Mouse (Mus musculus) left cerebral cortex, adult 2 months (tissue): ENCODE measurements around the gene Gm13272. TPM values are rescaled to one million over a fixed set of nuclear protein-coding genes. Genes with fewer than 3 reads are reported as not detected.
"Not testable (repeated sequence)": the region's sequence is repeated elsewhere in the genome, so short reads cannot be mapped to it uniquely, and the experiment has no call there.

Experiments used
- DNase-seq, 2 experiments: peaks; one replicate each; pipeline ENCODE4 v3.0.0; 2021 to 2022; ENCODE audit warnings: low spot score in 2 of 2, mixed read lengths in 1 of 2; ENCODE audit errors: extremely low spot score in 1 of 2
- H3K27ac ChIP-seq: fragments of 200-600 bp; 2 replicates; pipeline ENCODE4 v1.8.1; 2022
- H3K4me3 ChIP-seq: fragments of 200-600 bp; 2 replicates; pipeline ENCODE4 v1.8.1; 2022
- CTCF ChIP-seq: fragments of 200-600 bp; IDR thresholded peaks from 2 replicates; pipeline ENCODE4 v1.8.1; 2022; ENCODE audit warnings: antibody characterized with exemption, mild to moderate bottlenecking, moderate library complexity
- intact Hi-C: fragments of 180-260 bp; cut with DNase I; formaldehyde crosslinking; loops from one replicate; pipeline ENCODE4 v1.15.1; 2025
- total RNA-seq, 2 experiments: library from RNA; stranded (reverse); gene quantifications; 2 replicates each; pipeline ENCODE4 v1.2.3; 2021

The Gm13272 gene
- total RNA-seq, 2 experiments from 2014 or later, result not detected

GRCm38 (mm10) chr4:88760431-88760830, 19.2 kb upstream of the Gm13272 start:
- DNase-seq, result peak in 1 of 2 experiments; percentile 51
- peak overlapping the region; percentile 19; the same call in 1 of the 2 replicates for H3K4me3 ChIP-seq
- intact Hi-C loops, H3K27ac ChIP-seq: not testable (repeated sequence)
- peak; percentile 54 for TF ChIP-seq CTCF

- H3K27ac ChIP-seq, intact Hi-C loops, H3K4me3 ChIP-seq: not testable (repeated sequence)
- peak; percentile 12 for TF ChIP-seq CTCF
- peak; percentile 69 to 72 for DNase-seq
These were observed 17.9 kb upstream of the Gm13272 start for GRCm38 (mm10) chr4:88761776-88762175.

GRCm38 (mm10) chr4:88762341-88762740, 17.3 kb upstream of the Gm13272 start:
- H3K27ac ChIP-seq, H3K4me3 ChIP-seq, DNase-seq, intact Hi-C loops: not testable (repeated sequence)

- peak in 1 of 2 experiments; percentile 22 for DNase-seq
- H3K27ac ChIP-seq, H3K4me3 ChIP-seq, intact Hi-C loops: not testable (repeated sequence)
- peak; percentile 53 for TF ChIP-seq CTCF
These were observed 16.1 kb upstream of the Gm13272 start for GRCm38 (mm10) chr4:88763384-88764018.

- H3K27ac ChIP-seq, intact Hi-C loops, H3K4me3 ChIP-seq, DNase-seq: not testable (repeated sequence)
These were observed 6.1 kb upstream of the Gm13272 start, which contains the start of gene Gm13290 for GRCm38 (mm10) chr4:88773534-88773933. Gene Gm13290 (plus strand): TSS chr4:88773834.

GRCm38 (mm10) chr4:88776622-88777021, 3.0 kb upstream of the Gm13272 start, which contains the start of gene Gm13289:
Gene Gm13289 (plus strand): TSS chr4:88776922.
- H3K27ac ChIP-seq, intact Hi-C loops, DNase-seq, H3K4me3 ChIP-seq: not testable (repeated sequence)

- DNase-seq, intact Hi-C loops, H3K27ac ChIP-seq, H3K4me3 ChIP-seq: not testable (repeated sequence)
These were observed 670 bp downstream of the Gm13272 start for GRCm38 (mm10) chr4:88780320-88780719.

GRCm38 (mm10) chr4:88781831-88782230, 2.2 kb downstream of the Gm13272 start, which contains the start of gene Ifnz:
Gene Ifnz (plus strand): TSS chr4:88782131.
- H3K4me3 ChIP-seq, intact Hi-C loops, DNase-seq, H3K27ac ChIP-seq: not testable (repeated sequence)

- H3K27ac ChIP-seq, DNase-seq, H3K4me3 ChIP-seq, intact Hi-C loops: not testable (repeated sequence)
These were observed 2.7 kb downstream of the Gm13272 start for GRCm38 (mm10) chr4:88782335-88782734.

- DNase-seq, H3K27ac ChIP-seq, intact Hi-C loops, H3K4me3 ChIP-seq: not testable (repeated sequence)
These were observed 5.8 kb downstream of the Gm13272 start, which contains the start of gene Gm13276 for GRCm38 (mm10) chr4:88785409-88785808. Gene Gm13276 (plus strand): TSS chr4:88785709.

GRCm38 (mm10) chr4:88788402-88788801, 8.8 kb downstream of the Gm13272 start, which contains the start of gene Gm13277:
Gene Gm13277 (plus strand): TSS chr4:88788632.
- TF ChIP-seq CTCF, result peak; percentile 42
- peak; percentile 61 to 63 for DNase-seq
- H3K4me3 ChIP-seq, H3K27ac ChIP-seq, intact Hi-C loops: not testable (repeated sequence)

GRCm38 (mm10) chr4:88791250-88791649, 11.6 kb downstream of the Gm13272 start, which contains the start of gene Gm13278:
Gene Gm13278 (plus strand): TSS chr4:88791550.
- intact Hi-C loops, H3K4me3 ChIP-seq, DNase-seq, H3K27ac ChIP-seq: not testable (repeated sequence)
